Mouse (Mus musculus): ENCODE data around the gene Cuta.

The Cuta gene

GRCm38 (mm10) chr17:26894342-26894741, 45.0 kb downstream of the Cuta start:
- in situ Hi-C loops (cut with MboI; ENCODE audit: low sequenced_read_pairs), result loop anchor here (10.0 to 25.0 kb wide), 2 partner anchors 230 to 432 kb away; partner anchors contain the start of gene Atp6v0e

GRCm38 (mm10) chr17:26893492-26893891, 45.9 kb downstream of the Cuta start:
- in situ Hi-C loops (cut with MboI; ENCODE audit: low sequenced_read_pairs), result loop anchor here (10.0 to 25.0 kb wide), 2 partner anchors 229 to 431 kb away; partner anchors contain the start of gene Atp6v0e

- in situ Hi-C loops (cut with MboI; ENCODE audit: low sequenced_read_pairs), result loop anchor here (10.0 to 25.0 kb wide), 2 partner anchors 228 to 431 kb away; partner anchors contain the start of gene Atp6v0e
These were observed 46.6 kb downstream of the Cuta start for GRCm38 (mm10) chr17:26892635-26893375.

GRCm38 (mm10) chr17:26887926-26888325, 51.4 kb downstream of the Cuta start:
- in situ Hi-C loops (cut with MboI; ENCODE audit: low sequenced_read_pairs), result loop anchor here (10.0 to 25.0 kb wide), 2 partner anchors 93 to 426 kb away; no protein-coding TSS in a partner anchor

- in situ Hi-C loops (cut with MboI; ENCODE audit: low sequenced_read_pairs), result loop anchor here (10.0 to 25.0 kb wide), 2 partner anchors 91 to 424 kb away; no protein-coding TSS in a partner anchor
These were observed 53.2 kb downstream of the Cuta start for GRCm38 (mm10) chr17:26886047-26886749.

GRCm38 (mm10) chr17:26884995-26885926, 54.1 kb downstream of the Cuta start:
- in situ Hi-C loops (cut with MboI; ENCODE audit: low sequenced_read_pairs), result loop anchor here (10.0 to 25.0 kb wide), 2 partner anchors 90 to 423 kb away; no protein-coding TSS in a partner anchor

Measured in CH12F3 (cell line).